Mouse (Mus musculus) NIH3T3 (cell line): Measurements from ENCODE around the gene Cabp4.

Experiments used
- DNase-seq: peaks from one replicate; pipeline ENCODE4 v3.0.0-alpha.2; 2012; ENCODE audit warnings: low read depth

Cabp4 gene

GRCm38 (mm10) chr19:4100718-4101261, 43.0 kb downstream of the Cabp4 start:
- no peak for DNase-seq

- peak; percentile 89 for DNase-seq
Observed at GRCm38 (mm10) chr19:4099837-4100717, 43.8 kb downstream of the Cabp4 start, which contains the start of gene Pitpnm1. TSS of gene Pitpnm1 (plus strand) at chr19:4099998.

GRCm38 (mm10) chr19:4099056-4099455, 44.8 kb downstream of the Cabp4 start:
- peak; percentile 99 for DNase-seq

GRCm38 (mm10) chr19:4098426-4098825, 45.4 kb downstream of the Cabp4 start:
- no peak for DNase-seq

GRCm38 (mm10) chr19:4097441-4097825, 46.4 kb downstream of the Cabp4 start:
- DNase-seq, result peak; percentile 94

DNA sequence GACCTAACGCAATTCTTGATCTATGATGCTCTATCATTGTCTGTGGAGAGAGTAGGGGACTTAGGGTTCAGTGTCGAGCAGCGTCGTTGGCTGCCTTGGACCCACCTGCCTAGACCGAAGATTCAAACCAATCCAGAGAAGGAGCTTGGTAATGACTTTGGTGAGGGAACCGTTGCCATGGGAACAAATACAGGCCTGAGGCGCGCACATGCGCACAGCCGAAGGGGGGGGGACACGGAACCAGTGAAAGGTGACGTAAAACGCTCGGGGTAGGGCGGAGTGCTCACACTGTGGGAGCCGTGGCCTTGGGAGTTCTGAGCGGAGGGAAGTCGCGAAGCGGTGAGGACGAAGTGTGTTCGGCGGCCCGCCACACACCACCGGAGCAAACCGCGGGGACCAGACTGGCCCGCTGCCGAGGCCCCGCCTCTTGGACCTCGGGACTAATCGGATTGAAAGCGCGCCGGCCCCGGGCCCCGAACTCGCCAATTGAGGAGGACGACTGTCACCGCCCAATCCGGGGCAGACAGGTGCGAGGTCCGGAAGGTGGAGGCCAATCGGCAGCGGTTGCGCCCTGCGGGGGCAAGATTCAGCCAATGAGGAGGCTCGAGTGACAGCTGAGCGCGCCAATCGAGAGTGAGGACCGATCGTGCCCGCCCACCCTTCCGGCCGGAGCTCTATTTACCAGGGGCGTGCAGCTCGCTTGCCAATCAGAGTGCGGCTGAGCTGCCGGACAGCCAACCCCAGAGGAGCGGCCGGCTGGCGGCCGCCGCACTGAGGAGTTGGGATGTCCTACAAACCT, 47.0 kb downstream of the Cabp4 start, which contains the start of gene Cdk2ap2:
Gene Cdk2ap2 (plus strand): TSS at position 541 of the 799 bp plus-strand sequence.
- peak; percentile 100 for DNase-seq

DNA sequence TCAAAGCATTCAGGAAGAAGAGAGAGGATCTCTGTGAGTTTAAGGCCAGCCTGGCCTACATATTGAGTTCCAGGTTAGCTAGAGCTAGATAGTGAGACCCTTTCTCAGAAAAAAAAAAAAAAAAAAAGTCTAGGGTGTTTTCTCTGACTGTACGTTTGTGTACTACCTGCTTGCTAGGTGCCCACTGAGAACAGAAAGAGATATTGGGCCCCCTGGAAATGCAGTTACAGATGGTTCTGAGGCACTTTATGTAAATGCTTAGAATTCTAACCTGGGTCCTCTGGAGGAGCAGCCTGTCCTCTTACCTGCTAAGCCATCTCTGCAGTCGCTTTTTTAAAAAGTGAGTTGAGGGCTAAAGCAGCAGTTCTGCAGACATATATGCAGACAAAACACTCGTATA, 48.0 kb downstream of the Cabp4 start:
- DNase-seq, result no peak

- peak; percentile 51 for DNase-seq
Observed at GRCm38 (mm10) chr19:4094774-4095303, 49.0 kb downstream of the Cabp4 start.

DNA sequence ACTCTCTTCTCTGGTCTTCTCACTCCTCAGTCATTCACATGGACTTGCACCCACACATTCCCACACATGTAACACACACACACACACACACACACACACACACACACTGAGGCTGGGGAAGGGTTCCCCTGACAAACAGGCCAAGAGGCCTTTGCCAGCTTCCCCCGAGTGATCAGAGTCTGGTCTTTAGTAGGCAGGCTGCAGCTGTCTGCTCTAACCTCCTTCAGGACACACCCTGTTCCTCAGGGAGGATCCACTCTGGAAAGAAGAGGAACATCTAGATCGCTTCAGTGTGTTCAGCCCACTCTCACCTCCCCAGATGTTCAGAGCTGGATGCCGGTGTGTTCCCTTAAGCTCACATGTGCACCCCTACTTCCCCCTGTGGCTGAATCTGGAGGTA, 49.5 kb downstream of the Cabp4 start:
- peak; percentile 38 for DNase-seq

GRCm38 (mm10) chr19:4093772-4094171, 50.1 kb downstream of the Cabp4 start:
- no peak for DNase-seq

DNA sequence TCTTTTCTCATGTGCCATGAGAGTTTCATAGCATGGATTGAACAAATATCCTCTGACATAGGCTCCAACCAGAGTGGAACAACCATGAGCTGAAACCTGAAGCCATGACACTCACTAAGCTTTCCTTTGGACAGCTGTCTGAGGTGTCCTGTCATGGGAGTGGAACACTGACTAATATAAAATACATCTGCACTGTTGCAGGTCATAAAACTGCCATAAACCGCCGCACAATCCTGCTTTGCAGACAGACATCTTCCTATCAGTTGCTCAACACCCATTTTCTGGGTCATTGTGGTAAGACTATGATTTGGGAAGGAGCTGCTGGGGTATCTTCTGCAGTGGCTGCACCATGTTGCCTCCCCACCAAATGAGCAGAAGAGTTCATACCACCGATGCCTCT, 51.1 kb downstream of the Cabp4 start:
- no peak for DNase-seq

DNA sequence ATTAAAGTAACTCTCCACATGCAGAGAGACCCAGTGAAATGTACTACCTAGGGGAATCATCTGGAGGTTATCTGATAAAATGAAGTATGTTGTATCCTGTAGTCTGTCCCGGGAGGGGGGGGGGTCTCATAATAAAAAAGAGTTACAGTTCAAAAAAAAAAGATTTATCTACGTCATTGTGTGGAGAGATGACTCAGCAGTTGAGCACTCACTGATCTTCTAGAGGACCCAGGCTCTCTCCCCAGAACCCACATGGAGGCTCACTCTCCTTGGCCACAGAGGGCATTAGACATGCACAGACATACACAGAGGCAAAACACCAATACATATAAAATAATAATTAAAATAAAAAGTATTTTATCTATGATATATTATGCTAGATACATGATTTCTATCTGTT, 52.5 kb downstream of the Cabp4 start:
- DNase-seq, result peak; percentile 49

DNA sequence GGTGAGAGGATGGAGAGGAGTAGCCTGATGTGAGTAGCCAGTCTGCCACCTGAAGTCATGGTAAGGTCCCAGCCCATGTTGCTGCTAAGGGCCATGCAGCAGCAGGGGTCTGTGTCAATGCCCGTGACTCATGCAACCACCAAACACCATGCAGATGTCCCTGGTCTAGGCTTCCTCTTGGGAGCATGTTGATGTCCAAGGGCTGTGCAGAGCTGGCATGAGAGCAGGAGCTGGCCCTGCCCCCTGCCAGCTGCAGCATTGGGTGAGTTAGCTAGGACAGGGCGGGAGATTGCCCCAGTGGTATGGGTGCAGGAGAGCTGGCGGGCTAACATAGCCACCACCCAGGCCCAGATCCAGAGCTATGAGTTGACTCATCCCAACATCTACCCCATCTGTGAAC, 53.4 kb downstream of the Cabp4 start:
- DNase-seq, result peak; percentile 36

DNA sequence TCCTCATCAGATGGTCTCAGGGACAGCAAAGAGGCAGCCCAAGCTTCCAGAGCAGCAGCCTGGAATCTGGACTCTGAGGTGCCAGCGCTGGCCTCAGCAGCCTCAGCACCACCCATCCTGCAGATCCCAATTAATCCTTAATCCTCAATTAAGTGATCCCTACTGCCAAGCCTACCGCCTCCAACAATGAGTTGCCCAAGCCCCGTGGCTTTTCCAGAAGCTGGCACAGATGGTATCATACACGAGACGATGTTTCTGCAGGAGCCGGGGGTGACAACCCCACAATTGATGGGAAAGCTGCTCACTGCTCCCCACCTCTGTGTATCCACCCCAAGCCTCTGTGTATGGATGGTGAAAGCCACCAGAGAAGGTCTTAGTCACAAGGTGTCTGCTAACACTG, 54.7 kb downstream of the Cabp4 start:
- DNase-seq, result no peak

GRCm38 (mm10) chr19:4088146-4088545, 55.7 kb downstream of the Cabp4 start:
- DNase-seq, result no peak

DNA sequence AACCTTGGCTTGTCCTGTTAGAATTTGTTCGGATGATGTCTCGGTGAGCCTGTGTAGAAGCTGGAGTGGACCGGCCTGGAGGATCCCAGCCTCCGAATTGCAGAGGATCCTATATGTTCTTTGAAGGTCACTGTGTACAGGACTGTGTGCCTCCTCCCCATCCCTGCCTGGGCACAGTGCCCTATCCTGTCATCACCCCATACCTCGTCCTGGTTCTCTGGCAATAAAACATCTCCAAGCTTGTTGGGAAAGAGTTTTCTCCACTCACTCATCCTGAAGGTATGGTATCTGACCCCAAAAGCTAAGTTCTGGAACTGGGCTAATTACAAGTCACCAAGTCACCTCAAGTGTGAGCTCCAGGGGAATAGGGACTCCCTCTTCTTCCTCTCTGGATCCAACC, 56.7 kb downstream of the Cabp4 start:
- DNase-seq, result peak; percentile 93

DNA sequence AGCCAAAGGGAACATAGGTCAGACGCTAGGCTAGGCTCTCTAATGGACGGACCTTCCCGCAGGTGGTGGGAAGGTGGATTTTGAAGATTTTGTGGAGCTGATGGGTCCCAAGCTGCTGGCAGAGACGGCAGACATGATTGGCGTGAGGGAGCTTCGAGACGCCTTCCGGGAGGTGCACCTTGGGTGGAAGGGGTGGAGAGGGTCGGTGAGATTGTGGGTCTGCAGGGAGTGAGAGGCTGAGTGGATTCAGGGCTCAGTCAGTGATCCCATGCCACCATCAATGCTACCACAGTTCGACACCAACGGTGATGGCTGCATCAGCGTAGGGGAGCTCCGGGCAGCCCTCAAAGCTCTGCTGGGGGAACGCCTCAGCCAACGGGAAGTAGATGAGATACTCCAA, 57.7 kb downstream of the Cabp4 start:
- DNase-seq, result no peak
